Mouse (Mus musculus): ENCODE measurements at regions not wholly inside any gene's neighbourhood (a gene's known extent, or its start where the extent isn't known, plus 50 kb on each side); places are given as distances from the start of the nearest gene placed in this dataset.

GRCm38 (mm10) chr8:86428998-86429651, 151.4 kb downstream of the Abcc12 start:
- Histone ChIP-seq H3K9me3 (no peaks in the 10 kb centered on the region), H3K4me1 (no peaks in the 10 kb centered on the region), H3K4me2 (no peak overlapping the region), H3K27ac (no peak overlapping the region), H3K9ac (no peak overlapping the region), H3K27me3 (no peaks in the 10 kb centered on the region), H3K4me3 (no peak overlapping the region), H3K36me3 (no peaks in the 10 kb centered on the region)
- peak; percentile 27; the same call in 1 of the 2 replicates for ATAC-seq (ENCODE audit: borderline replicate concordance, extremely low read depth, low FRiP score, low TSS enrichment)
- WGBS, result 92% methylated on average over 2 of the region's 2 CpGs

DNA sequence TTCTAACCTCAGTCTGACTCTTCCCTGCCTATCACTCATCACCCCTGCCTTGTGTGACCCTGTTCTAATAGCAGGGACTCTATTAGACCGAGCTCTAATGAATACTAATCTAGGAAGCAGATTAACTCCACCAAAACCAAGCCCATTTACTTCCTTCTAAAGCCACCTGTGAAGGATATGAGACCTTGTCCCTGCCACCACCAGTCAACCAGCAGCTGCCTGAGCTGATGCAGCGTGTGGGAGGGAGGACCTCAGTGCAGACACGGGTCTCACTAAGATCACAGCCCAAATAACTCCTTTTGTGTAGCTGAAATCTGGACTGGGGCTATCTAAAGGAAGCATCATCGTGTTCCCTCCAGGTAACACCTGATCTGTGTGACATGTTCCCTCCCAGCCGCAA, 152.4 kb downstream of the Abcc12 start:
- Histone ChIP-seq H3K4me3 (no peak overlapping the region), H3K4me2 (no peak overlapping the region), H3K27me3 (no peaks in the 10 kb centered on the region), H3K4me1 (no peaks in the 10 kb centered on the region), H3K36me3 (no peaks in the 10 kb centered on the region), H3K27ac (no peak overlapping the region), H3K9me3 (no peaks in the 10 kb centered on the region), H3K9ac (no peak overlapping the region)
- WGBS, result 38% methylated on average over 5 of the region's 5 CpGs
- ATAC-seq (ENCODE audit: borderline replicate concordance, extremely low read depth, low FRiP score, low TSS enrichment), result no peak

- H3K27me3 ChIP-seq, result no peaks in the 10 kb centered on the region
- no peak overlapping the region for H3K4me2 ChIP-seq
- no peaks in the 10 kb centered on the region for H3K36me3 ChIP-seq
- WGBS, result 74% methylated on average over 4 of the region's 4 CpGs
- no peaks in the 10 kb centered on the region for H3K4me1 ChIP-seq
- no peak overlapping the region for H3K9ac ChIP-seq
- H3K4me3 ChIP-seq, result no peak overlapping the region
- H3K27ac ChIP-seq, result no peak overlapping the region
- ATAC-seq (ENCODE audit: borderline replicate concordance, extremely low read depth, low FRiP score, low TSS enrichment), result no peak
- no peaks in the 10 kb centered on the region for H3K9me3 ChIP-seq
These were observed 154.4 kb downstream of the Abcc12 start for GRCm38 (mm10) chr8:86426056-86426455.

DNA sequence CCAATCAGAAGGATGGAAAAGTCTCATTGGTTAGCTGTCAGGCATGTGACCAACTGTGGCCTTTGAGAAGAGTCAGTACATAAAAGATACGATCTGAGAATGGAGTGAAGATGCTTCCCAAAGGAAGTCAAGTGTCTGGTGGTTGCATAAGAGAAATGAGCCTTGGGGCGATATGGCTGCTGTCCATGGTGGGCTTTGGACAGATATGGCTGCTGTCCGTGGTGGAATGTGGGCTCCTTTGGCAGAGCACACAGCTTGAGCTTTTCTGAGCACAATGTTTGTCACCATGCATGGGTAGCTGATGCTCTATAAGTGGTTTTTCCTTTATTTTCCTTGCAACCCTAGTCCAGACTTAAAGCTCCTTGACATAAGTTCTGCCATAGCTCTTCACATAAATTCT, 155.1 kb downstream of the Abcc12 start:
- no peak overlapping the region for H3K9ac ChIP-seq
- H3K4me3 ChIP-seq, result no peak overlapping the region
- no peaks in the 10 kb centered on the region for H3K9me3 ChIP-seq
- no peaks in the 10 kb centered on the region for H3K27me3 ChIP-seq
- H3K36me3 ChIP-seq, result no peaks in the 10 kb centered on the region
- no peaks in the 10 kb centered on the region for H3K4me1 ChIP-seq
- 76% methylated on average over 3 of the region's 3 CpGs for WGBS
- no peak overlapping the region for H3K4me2 ChIP-seq
- no peak for ATAC-seq (ENCODE audit: borderline replicate concordance, extremely low read depth, low FRiP score, low TSS enrichment)
- H3K27ac ChIP-seq, result no peak overlapping the region

DNA sequence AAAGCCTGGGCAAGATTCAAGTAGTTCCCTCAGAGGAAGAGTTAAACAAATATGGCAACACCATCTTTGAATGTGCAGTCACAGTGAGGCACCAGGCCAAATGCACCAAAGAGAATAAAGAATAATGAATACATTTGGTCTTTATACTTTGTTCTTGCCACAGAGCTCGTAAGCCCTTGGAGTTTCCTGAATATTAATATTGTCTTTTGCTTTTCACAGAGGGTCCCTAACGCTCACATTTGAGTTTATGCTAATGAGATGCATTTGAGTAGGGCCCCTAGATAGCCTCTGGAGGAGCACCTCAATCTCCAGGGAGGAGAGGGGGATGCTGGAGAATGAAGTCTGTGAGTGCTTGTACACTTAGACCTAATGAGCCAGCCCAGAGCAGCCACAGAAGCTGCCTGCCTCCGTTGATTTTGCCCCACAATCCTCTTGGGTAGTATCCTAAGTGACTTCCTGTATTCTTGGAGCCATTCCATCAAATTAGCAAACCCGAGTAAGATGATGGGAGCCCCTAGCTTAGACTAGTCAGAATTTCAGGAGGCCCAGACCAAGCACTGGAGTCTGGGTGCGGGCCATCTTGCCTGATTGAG, 161.3 kb downstream of the Abcc12 start:
- Histone ChIP-seq H3K9ac (no peak overlapping the region), H3K27me3 (no peaks in the 10 kb centered on the region), H3K4me2 (no peak overlapping the region), H3K4me3 (no peak overlapping the region), H3K27ac (no peak overlapping the region), H3K4me1 (no peaks in the 10 kb centered on the region), H3K36me3 (no peaks in the 10 kb centered on the region), H3K9me3 (no peaks in the 10 kb centered on the region)
- 68% methylated on average over 5 of the region's 5 CpGs for WGBS
- ATAC-seq (ENCODE audit: borderline replicate concordance, extremely low read depth, low FRiP score, low TSS enrichment), result no peak

DNA sequence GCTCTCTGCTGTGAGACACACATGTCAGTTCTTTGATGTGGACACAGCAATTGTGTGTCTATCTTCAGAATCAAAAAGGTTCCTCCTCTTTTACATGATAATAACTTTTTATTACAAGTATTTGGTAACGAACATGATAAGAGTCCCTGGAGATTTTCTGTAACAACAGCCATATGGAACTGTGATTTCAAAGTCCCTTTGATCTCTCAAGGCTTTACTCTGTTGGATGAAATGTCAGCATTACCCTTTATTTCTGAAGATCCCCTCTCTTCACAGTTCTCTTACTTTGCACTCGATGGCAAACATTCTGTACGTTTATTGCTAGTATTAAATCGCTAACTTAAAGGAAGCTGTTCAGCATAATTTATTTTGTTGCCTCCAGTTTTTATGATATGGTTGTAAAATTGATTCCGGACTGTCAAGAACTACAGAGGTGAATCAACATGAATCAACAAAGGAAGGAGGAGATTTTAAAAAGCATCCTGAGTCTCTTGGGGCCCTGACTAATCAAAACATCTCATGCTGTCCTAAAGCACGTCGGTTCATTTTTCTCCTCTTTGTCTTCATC, 162.0 kb downstream of the Abcc12 start:
- no peak for ATAC-seq (ENCODE audit: borderline replicate concordance, extremely low read depth, low FRiP score, low TSS enrichment)
- Histone ChIP-seq H3K9me3 (no peaks in the 10 kb centered on the region), H3K27me3 (no peaks in the 10 kb centered on the region), H3K4me2 (no peak overlapping the region), H3K4me3 (no peak overlapping the region), H3K9ac (no peak overlapping the region), H3K36me3 (no peaks in the 10 kb centered on the region), H3K4me1 (no peaks in the 10 kb centered on the region), H3K27ac (no peak overlapping the region)
- WGBS, result 58% methylated on average over 7 of the region's 7 CpGs

DNA sequence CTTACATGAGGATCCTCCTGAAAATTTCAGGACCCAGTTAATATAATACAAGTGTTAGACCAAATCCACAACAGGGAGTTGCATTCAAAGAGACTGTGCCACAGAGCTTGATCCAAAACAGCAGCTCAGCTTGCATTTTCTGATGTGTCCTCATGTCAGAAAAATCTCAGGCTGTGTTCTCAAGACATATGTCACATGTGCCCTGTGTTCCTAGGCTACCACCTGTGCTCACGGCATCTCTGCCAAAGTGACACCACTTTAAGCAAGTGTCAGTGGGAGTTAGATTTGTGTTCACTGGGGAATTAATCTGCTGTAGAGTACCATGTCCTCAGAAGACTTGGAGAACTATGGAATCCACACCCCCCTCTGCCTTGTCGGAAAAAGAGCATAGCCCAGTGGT, 165.3 kb downstream of the Abcc12 start:
- Histone ChIP-seq H3K4me1 (no peaks in the 10 kb centered on the region), H3K4me2 (no peak overlapping the region), H3K27ac (no peak overlapping the region), H3K27me3 (no peaks in the 10 kb centered on the region), H3K36me3 (no peaks in the 10 kb centered on the region), H3K9me3 (no peaks in the 10 kb centered on the region), H3K4me3 (no peak overlapping the region), H3K9ac (no peak overlapping the region)
- ATAC-seq (ENCODE audit: borderline replicate concordance, extremely low read depth, low FRiP score, low TSS enrichment), result no peak
- 86% methylated on average over 2 of the region's 2 CpGs for WGBS

DNA sequence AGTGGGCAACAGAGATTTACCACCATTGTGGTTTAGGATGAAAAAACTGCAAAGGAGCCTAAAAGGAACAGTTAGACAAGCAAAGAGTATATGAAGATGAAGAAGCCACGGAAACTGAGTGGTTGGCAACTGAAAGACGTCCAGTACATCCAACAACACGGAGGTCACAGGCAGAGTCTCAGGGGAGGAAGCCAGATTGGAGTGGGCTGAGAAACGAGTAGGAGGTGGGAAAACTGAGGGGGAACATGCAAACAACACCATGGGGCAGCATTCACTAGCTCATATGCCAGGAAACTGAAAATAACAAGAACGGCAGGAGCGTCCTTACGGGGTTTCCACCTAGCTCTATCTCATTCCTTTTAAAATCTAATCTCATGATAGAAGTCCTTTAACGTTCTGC, 169.3 kb downstream of the Abcc12 start:
- H3K9ac ChIP-seq, result no peak overlapping the region
- H3K4me2 ChIP-seq, result no peak overlapping the region
- no peaks in the 10 kb centered on the region for H3K27me3 ChIP-seq
- no peaks in the 10 kb centered on the region for H3K4me1 ChIP-seq
- no peaks in the 10 kb centered on the region for H3K9me3 ChIP-seq
- no peak overlapping the region for H3K4me3 ChIP-seq
- WGBS, result 73% methylated on average over 8 of the region's 8 CpGs
- H3K27ac ChIP-seq, result no peak overlapping the region
- no peak for ATAC-seq (ENCODE audit: borderline replicate concordance, extremely low read depth, low FRiP score, low TSS enrichment)
- H3K36me3 ChIP-seq, result no peaks in the 10 kb centered on the region

DNA sequence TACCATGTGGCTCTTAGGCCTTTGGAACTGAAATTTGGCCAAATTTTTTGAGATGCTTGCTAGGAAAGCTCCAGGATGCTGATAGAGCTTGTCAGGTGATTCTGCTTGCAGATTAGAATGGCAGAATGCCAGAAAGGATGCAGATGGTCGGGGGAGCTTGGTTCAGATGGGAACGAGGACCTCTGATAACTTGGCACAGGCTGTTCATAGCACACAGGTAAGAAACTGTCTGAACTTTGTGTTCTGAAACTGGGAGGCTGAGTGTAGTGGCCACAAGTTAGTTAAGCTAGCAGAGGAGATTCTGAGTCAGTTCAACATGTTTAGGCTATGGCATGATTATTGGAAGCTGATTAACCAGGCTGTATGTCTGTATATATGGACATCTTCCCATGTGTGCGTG, 174.3 kb downstream of the Abcc12 start:
- Histone ChIP-seq H3K27ac (no peak overlapping the region), H3K4me1 (no peaks in the 10 kb centered on the region), H3K36me3 (no peaks in the 10 kb centered on the region), H3K9me3 (no peaks in the 10 kb centered on the region), H3K27me3 (no peaks in the 10 kb centered on the region), H3K9ac (no peak overlapping the region), H3K4me2 (no peak overlapping the region), H3K4me3 (no peak overlapping the region)
- WGBS, result 65% methylated on average over 3 of the region's 3 CpGs
- ATAC-seq (ENCODE audit: borderline replicate concordance, extremely low read depth, low FRiP score, low TSS enrichment), result no peak

- Histone ChIP-seq H3K4me1 (no peaks in the 10 kb centered on the region), H3K27ac (no peak overlapping the region), H3K36me3 (no peaks in the 10 kb centered on the region), H3K9ac (no peak overlapping the region), H3K4me2 (no peak overlapping the region), H3K4me3 (no peak overlapping the region), H3K9me3 (no peaks in the 10 kb centered on the region), H3K27me3 (no peaks in the 10 kb centered on the region)
- ATAC-seq (ENCODE audit: borderline replicate concordance, extremely low read depth, low FRiP score, low TSS enrichment), result no peak; the same call in 1 of the 2 replicates
- 69% methylated on average over 4 of the region's 4 CpGs for WGBS
These were observed 177.1 kb downstream of the Abcc12 start for GRCm38 (mm10) chr8:86403434-86403833.

GRCm38 (mm10) chr8:86401946-86402345, 178.5 kb downstream of the Abcc12 start:
- no peak overlapping the region for H3K9ac ChIP-seq
- H3K36me3 ChIP-seq, result no peaks in the 10 kb centered on the region
- H3K4me1 ChIP-seq, result no peaks in the 10 kb centered on the region
- no peak for ATAC-seq (ENCODE audit: borderline replicate concordance, extremely low read depth, low FRiP score, low TSS enrichment)
- H3K4me2 ChIP-seq, result no peak overlapping the region
- H3K9me3 ChIP-seq, result no peaks in the 10 kb centered on the region
- 53% methylated on average over 2 of the region's 2 CpGs for WGBS
- H3K4me3 ChIP-seq, result no peak overlapping the region
- no peaks in the 10 kb centered on the region for H3K27me3 ChIP-seq
- no peak overlapping the region for H3K27ac ChIP-seq

DNA sequence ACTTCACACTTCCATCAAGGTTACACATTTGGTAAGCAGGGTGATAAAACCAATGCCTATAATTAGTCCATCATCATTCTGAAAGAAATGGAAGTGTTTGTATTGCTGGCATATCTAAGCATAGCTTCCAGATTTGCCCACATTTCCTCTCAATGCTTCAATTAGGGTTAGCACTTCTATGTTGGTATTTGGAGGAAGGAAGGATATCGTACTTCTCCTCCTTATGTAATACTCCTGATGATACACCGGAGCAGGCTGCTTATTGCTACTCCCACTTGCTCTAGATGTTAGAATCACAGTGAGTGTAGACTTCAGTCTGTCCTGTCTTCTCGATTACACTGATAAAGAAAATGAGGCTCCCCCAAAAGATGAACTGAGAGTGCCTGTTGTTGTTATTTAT, 185.4 kb downstream of the Abcc12 start:
- ATAC-seq (ENCODE audit: borderline replicate concordance, extremely low read depth, low FRiP score, low TSS enrichment), result no peak
- H3K27me3 ChIP-seq, result no peaks in the 10 kb centered on the region
- no peaks in the 10 kb centered on the region for H3K4me1 ChIP-seq
- H3K4me2 ChIP-seq, result no peak overlapping the region
- no peaks in the 10 kb centered on the region for H3K9me3 ChIP-seq
- no peak overlapping the region for H3K4me3 ChIP-seq
- WGBS, result 82% methylated on average over 3 of the region's 3 CpGs
- H3K36me3 ChIP-seq, result no peaks in the 10 kb centered on the region
- no peak overlapping the region for H3K9ac ChIP-seq
- H3K27ac ChIP-seq, result no peak overlapping the region

Data from lung, embryonic 15.5 days (tissue).